Mouse (Mus musculus): ENCODE data around the gene Ndufb10. TPM values are rescaled to one million over a fixed set of nuclear protein-coding genes. Genes with fewer than 3 reads are reported as not detected.
"Not testable (repeated sequence)": the region's sequence is repeated elsewhere in the genome, so short reads cannot be mapped to it uniquely, and the experiment has no call there.

The Ndufb10 gene
- polyA plus RNA-seq, 1 experiment from 2014 or later: 195 TPM

- Histone ChIP-seq H3K4me2 (no peak overlapping the region), H3K27ac (no peak overlapping the region), H3K9me3 (no peaks in the 10 kb centered on the region), H3K4me3 (replicated peaks) (no peak overlapping the region), H3K36me3 (replicated peaks) (no peaks in the 10 kb centered on the region), H3K4me1 (peaks cover 15% of the 10 kb centered on the region), H3K27me3 (peaks cover 14% of the 10 kb centered on the region), H3K9ac (no peak overlapping the region)
- WGBS: 83% methylated on average over 12 of the region's 12 CpGs
- ATAC-seq (ENCODE audit: low FRiP score): no peak
Measured at GRCm38 (mm10) chr17:24732233-24732935, 8.1 kb upstream of the Ndufb10 start.

- H3K4me2 ChIP-seq: no peak overlapping the region
- H3K9me3 ChIP-seq: no peaks in the 10 kb centered on the region
- no peak for ATAC-seq (ENCODE audit: low FRiP score)
- H3K27ac ChIP-seq: no peak overlapping the region
- no peak overlapping the region for H3K4me3 ChIP-seq (replicated peaks)
- H3K27me3 ChIP-seq: peaks cover 15% of the 10 kb centered on the region
- 84% methylated on average over 14 of the region's 14 CpGs for WGBS
- peaks cover 2% of the 10 kb centered on the region for H3K4me1 ChIP-seq
- no peaks in the 10 kb centered on the region for H3K36me3 ChIP-seq (replicated peaks)
- no peak overlapping the region for H3K9ac ChIP-seq
Measured at GRCm38 (mm10) chr17:24730787-24731186, 6.5 kb upstream of the Ndufb10 start.

- no peak overlapping the region for H3K27ac ChIP-seq
- H3K4me1 ChIP-seq: 0 out of 2 replicates have a peak, but pooled peaks cover 3% of the 10 kb centered on the region
- no peaks in the 10 kb centered on the region for H3K36me3 ChIP-seq (replicated peaks)
- H3K4me2 ChIP-seq: no peak overlapping the region
- H3K4me3 ChIP-seq (replicated peaks): no peak overlapping the region
- no peak for ATAC-seq (ENCODE audit: low FRiP score)
- H3K9ac ChIP-seq: no peak overlapping the region
- 85% methylated on average over 6 of the region's 6 CpGs for WGBS
- peaks cover 10% of the 10 kb centered on the region; the same call in 1 of the 2 replicates for H3K27me3 ChIP-seq
- H3K9me3 ChIP-seq: no peaks in the 10 kb centered on the region
Measured at GRCm38 (mm10) chr17:24729067-24729466, 4.8 kb upstream of the Ndufb10 start.

- WGBS: 77% methylated on average over 17 of the region's 17 CpGs
- no peak for ATAC-seq (ENCODE audit: low FRiP score)
- Histone ChIP-seq H3K27me3 (peaks cover 10% of the 10 kb centered on the region; the same call in 1 of the 2 replicates), H3K4me3 (replicated peaks) (no peak overlapping the region), H3K36me3 (replicated peaks) (no peaks in the 10 kb centered on the region), H3K4me2 (no peak overlapping the region), H3K27ac (no peak overlapping the region), H3K4me1 (peaks cover 10% of the 10 kb centered on the region), H3K9ac (no peak overlapping the region), H3K9me3 (no peaks in the 10 kb centered on the region)
Measured at GRCm38 (mm10) chr17:24728184-24728583, 3.9 kb upstream of the Ndufb10 start.

GRCm38 (mm10) chr17:24727618-24728017 is 3.3 kb upstream of the Ndufb10 start, which contains the start of gene Rpl3l:
Gene Rpl3l, plus strand, starts transcription at chr17:24727820.
- Histone ChIP-seq H3K27me3 (peaks cover 10% of the 10 kb centered on the region; the same call in 1 of the 2 replicates), H3K27ac (no peak within 1 kb of the TSS), H3K4me2 (no peak within 1 kb of the TSS), H3K36me3 (replicated peaks) (0 out of 2 replicates have a peak, but pooled peaks cover under 1% of the 10 kb centered on the region), H3K9me3 (no peaks in the 10 kb centered on the region), H3K4me1 (peaks cover 16% of the 10 kb centered on the region), H3K9ac (no peak within 1 kb of the TSS), H3K4me3 (replicated peaks) (no peak within 1 kb of the TSS)
- ATAC-seq (ENCODE audit: low FRiP score): no peak
- WGBS: 87% methylated on average over 2 of the region's 2 CpGs

- H3K9me3 ChIP-seq: no peaks in the 10 kb centered on the region
- no peak overlapping the region for H3K27ac ChIP-seq
- peaks cover 31% of the 10 kb centered on the region for H3K4me1 ChIP-seq
- no peak overlapping the region for H3K9ac ChIP-seq
- peaks cover 16% of the 10 kb centered on the region for H3K36me3 ChIP-seq (replicated peaks)
- ATAC-seq (ENCODE audit: low FRiP score): no peak
- no peak overlapping the region for H3K4me2 ChIP-seq
- peaks cover 10% of the 10 kb centered on the region; the same call in 1 of the 2 replicates for H3K27me3 ChIP-seq
- H3K4me3 ChIP-seq (replicated peaks): no peak overlapping the region
- WGBS: 82% methylated on average over 3 of the region's 3 CpGs
Measured at GRCm38 (mm10) chr17:24725637-24726390, 1.5 kb upstream of the Ndufb10 start.

DNA sequence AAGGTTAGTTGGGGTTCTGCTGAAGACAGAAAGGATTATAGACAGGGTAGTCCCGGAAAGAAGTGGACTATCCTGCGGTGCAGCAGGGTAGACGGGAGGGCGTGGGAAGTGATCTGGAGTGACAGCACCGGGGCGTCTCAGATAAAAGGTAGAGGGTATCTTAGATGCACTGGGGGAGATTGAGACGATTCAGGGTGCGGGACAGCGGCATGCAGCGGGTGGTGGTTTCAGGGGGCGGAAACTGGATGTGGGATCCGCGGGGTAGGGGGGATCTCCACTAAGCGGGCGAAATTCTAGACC is 447 bp downstream of the Ndufb10 start:
- Histone ChIP-seq H3K4me3 (replicated peaks) (peak overlapping the region; percentile 73), H3K27me3 (peaks cover 6% of the 10 kb centered on the region; the same call in 1 of the 2 replicates), H3K4me1 (peaks cover 39% of the 10 kb centered on the region), H3K9ac (peak overlapping the region; percentile 87), H3K9me3 (no peaks in the 10 kb centered on the region), H3K36me3 (replicated peaks) (peaks cover 16% of the 10 kb centered on the region), H3K27ac (peak overlapping the region; percentile 72), H3K4me2 (peak overlapping the region; percentile 74)
- WGBS: under 1% methylated on average over 15 of the region's 15 CpGs
- no peak for ATAC-seq (ENCODE audit: low FRiP score)

DNA sequence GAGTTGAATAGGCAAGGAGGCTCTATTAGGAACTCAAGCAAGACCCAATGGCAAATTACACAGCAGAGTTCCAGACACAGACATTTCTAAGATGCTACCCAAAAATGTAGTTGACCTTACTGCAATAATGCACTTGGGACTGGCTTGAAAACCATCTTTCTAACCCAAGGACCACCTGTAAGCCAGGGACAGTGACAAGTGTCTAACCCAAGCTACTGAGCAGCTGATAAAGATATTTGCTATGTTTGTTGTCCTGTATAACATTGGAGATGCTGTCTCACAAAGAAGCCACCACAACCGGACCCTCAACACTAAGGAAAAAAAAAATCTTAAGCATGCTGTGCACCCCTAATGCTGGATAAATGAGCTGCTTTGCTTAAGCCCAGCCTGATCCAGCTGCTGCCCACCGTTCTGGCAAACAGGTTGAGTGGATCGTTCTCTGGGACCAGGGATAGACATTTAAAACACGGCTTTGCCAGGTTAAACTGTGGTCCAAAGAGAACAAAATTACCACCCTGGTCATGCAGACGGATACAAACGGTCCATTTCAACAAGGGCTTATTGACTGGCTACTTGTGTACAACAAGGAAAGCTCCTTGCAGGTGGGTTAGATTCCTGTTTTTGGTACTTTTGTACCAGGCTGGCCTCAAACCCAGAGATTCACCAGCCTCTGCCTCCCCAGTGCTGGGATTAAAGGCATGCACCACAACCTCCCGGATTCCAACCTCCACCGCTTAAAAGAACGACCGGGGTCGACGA is 977 bp downstream of the Ndufb10 start:
- no peak for ATAC-seq (ENCODE audit: low FRiP score)
- H3K27ac ChIP-seq: peak overlapping the region; percentile 72; the same call in 1 of the 2 replicates
- 3% methylated on average over 12 of the region's 12 CpGs for WGBS

GRCm38 (mm10) chr17:24722220-24722924 is 1.9 kb downstream of the Ndufb10 start:
- H3K4me3 ChIP-seq (replicated peaks): peak overlapping the region; percentile 8; the same call in 1 of the 2 replicates

More for the DNA sequence above, 977 bp downstream of the Ndufb10 start:
- Histone ChIP-seq H3K4me3 (replicated peaks) (peak overlapping the region; percentile 73), H3K27me3 (peaks cover 6% of the 10 kb centered on the region; the same call in 1 of the 2 replicates), H3K36me3 (replicated peaks) (peaks cover 17% of the 10 kb centered on the region), H3K9ac (peak overlapping the region; percentile 87), H3K4me2 (peak overlapping the region; percentile 74), H3K9me3 (no peaks in the 10 kb centered on the region), H3K4me1 (peaks cover 44% of the 10 kb centered on the region)

GRCm38 (mm10) chr17:24721383-24721955 is 2.8 kb downstream of the Ndufb10 start:
- Histone ChIP-seq H3K9ac (peak overlapping the region; percentile 56), H3K4me3 (replicated peaks) (peak overlapping the region; percentile 87), H3K4me2 (peak overlapping the region; percentile 84), H3K36me3 (replicated peaks) (peaks cover 28% of the 10 kb centered on the region), H3K4me1 (peaks cover 46% of the 10 kb centered on the region)
- not testable (repeated sequence) for H3K27me3 ChIP-seq; H3K27ac ChIP-seq; H3K9me3 ChIP-seq; ATAC-seq (ENCODE audit: low FRiP score)
- WGBS: 65% methylated on average over 7 of the region's 7 CpGs

More at GRCm38 (mm10) chr17:24722220-24722924, 1.9 kb downstream of the Ndufb10 start:
- Histone ChIP-seq H3K36me3 (replicated peaks) (peaks cover 27% of the 10 kb centered on the region), H3K9ac (peak overlapping the region; percentile 12; the same call in 1 of the 2 replicates), H3K4me2 (peak overlapping the region; percentile 17; the same call in 1 of the 2 replicates), H3K27ac (no peak overlapping the region), H3K9me3 (no peaks in the 10 kb centered on the region), H3K27me3 (peaks cover 1% of the 10 kb centered on the region; the same call in 1 of the 2 replicates), H3K4me1 (peaks cover 46% of the 10 kb centered on the region)
- ATAC-seq (ENCODE audit: low FRiP score): no peak
- WGBS: 34% methylated on average over 13 of the region's 13 CpGs

DNA sequence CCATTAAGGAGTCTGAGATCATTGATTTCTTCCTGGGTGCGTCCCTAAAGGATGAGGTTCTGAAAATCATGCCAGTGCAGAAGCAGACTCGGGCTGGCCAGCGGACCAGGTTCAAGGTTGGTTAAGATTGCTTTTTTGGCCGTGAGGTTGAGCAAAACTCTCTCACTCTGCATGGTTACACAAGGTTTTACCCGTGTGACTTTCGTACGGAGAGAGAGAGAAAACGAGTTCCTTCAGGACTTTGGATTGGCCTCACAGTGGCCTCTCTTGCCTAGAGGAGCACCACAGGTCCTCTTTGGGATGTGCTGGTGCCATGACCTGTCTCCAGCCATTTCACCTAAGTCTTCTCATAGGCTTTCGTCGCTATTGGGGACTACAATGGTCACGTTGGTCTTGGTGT is 3.7 kb downstream of the Ndufb10 start:
- peak overlapping the region; percentile 84 for H3K4me2 ChIP-seq
- peaks cover 37% of the 10 kb centered on the region for H3K36me3 ChIP-seq (replicated peaks)
- peaks cover 46% of the 10 kb centered on the region for H3K4me1 ChIP-seq
- not testable (repeated sequence) for H3K9me3 ChIP-seq; H3K27ac ChIP-seq; H3K27me3 ChIP-seq; ATAC-seq (ENCODE audit: low FRiP score)
- peak overlapping the region; percentile 87 for H3K4me3 ChIP-seq (replicated peaks)
- peak overlapping the region; percentile 89 for H3K9ac ChIP-seq
- WGBS: 0% methylated on average over 11 of the region's 11 CpGs

Data from forebrain, embryonic 12.5 days (tissue).